Comparison of ENCODE assay signal across 10 mouse cellular contexts in the genomic region with DNA sequence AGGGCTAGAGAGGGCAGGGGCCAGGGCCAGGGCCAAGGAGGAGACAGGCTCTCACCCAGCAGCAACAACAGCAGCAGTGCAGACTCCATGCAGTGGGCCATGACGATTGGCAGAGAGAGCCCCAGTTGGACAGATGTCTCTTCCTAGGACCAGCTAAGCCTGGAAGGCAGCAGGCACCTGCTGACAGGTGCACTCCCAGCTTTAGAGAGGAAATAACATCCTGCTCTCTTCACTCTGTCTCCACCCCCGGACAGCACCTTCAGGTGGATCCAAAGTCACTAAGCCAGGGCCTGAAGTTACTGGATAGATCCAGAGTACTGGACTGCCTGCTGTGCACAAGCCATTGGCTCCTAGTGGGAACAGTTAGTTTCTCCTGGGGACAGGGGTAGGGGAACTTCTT. TPM values are rescaled to one million over a fixed set of nuclear protein-coding genes. Genes with fewer than 3 reads are reported as not detected.
DNase-seq lines count a peak whose midpoint lies in the region; ATAC-seq and TF ChIP-seq lines count a peak whose summit lies in the region.
"Had no signal": no experiment of that assay in that cellular context is flagged by ENCODE, and none has a peak within 500 bp of the region (broad histone marks: within the 10 kb centered on the region; RNA-seq: fewer than 3 reads in every experiment).

Gene Gfra4, minus strand, starts transcription at position 101 of the 400 bp plus-strand sequence.

- H3K4me1 ChIP-seq in kidney, postnatal 0 days (replicated peaks; ENCODE audit: insufficient read depth, low read length) = peaks cover 8% of the 10 kb centered on the region
- no peaks in the 10 kb centered on the region for H3K4me1 ChIP-seq in embryonic facial prominence, embryonic 11.5 days (ENCODE audit: control insufficient read depth, insufficient read depth, low read length)
- H3K4me1 ChIP-seq in limb, embryonic 14.5 days (ENCODE audit: control insufficient read depth, insufficient read depth, low read length) = peaks cover 24% of the 10 kb centered on the region

- H3K4me3 ChIP-seq in kidney, postnatal 0 days (replicated peaks; ENCODE audit: low read depth, low read length) = no peak within 1 kb of the TSS
- H3K4me3 ChIP-seq in embryonic facial prominence, embryonic 11.5 days (ENCODE audit: low read depth, low read length) = no peak within 1 kb of the TSS
- peak within 1 kb of the TSS; percentile 63 for H3K4me3 ChIP-seq in limb, embryonic 14.5 days (replicated peaks; ENCODE audit: low read length)

- H3K27ac ChIP-seq in kidney, postnatal 0 days = no peak within 1 kb of the TSS; the same call in 1 of the 2 replicates
- no peak within 1 kb of the TSS for H3K27ac ChIP-seq in embryonic facial prominence, embryonic 11.5 days (replicated peaks; ENCODE audit: low read depth, low read length)
- H3K27ac ChIP-seq in limb, embryonic 14.5 days (replicated peaks; ENCODE audit: low read depth, low read length) = no peak within 1 kb of the TSS

- H3K4me2 ChIP-seq in kidney, postnatal 0 days (ENCODE audit: low read length) = peak within 1 kb of the TSS; percentile 96; the same call in 1 of the 2 replicates
- no peak within 1 kb of the TSS for H3K4me2 ChIP-seq in embryonic facial prominence, embryonic 11.5 days (ENCODE audit: low read depth, low read length)
- peak within 1 kb of the TSS; percentile 98 for H3K4me2 ChIP-seq in limb, embryonic 14.5 days (replicated peaks; ENCODE audit: low read depth, low read length, severe bottlenecking)

- TF ChIP-seq CTCF in kidney, postnatal 0 days (IDR thresholded peaks at IDR 0.05; ENCODE audit: low read depth) = no peak

- H3K36me3 ChIP-seq in kidney, postnatal 0 days (ENCODE audit: insufficient read depth, low read length) = no peaks in the 10 kb centered on the region
- no peaks in the 10 kb centered on the region for H3K36me3 ChIP-seq in embryonic facial prominence, embryonic 11.5 days (replicated peaks; ENCODE audit: control insufficient read depth, insufficient read depth, low read depth, low read length)
- no peaks in the 10 kb centered on the region for H3K36me3 ChIP-seq in limb, embryonic 14.5 days (ENCODE audit: control insufficient read depth, insufficient read depth, low read length)

- no peak for TF ChIP-seq POLR2A in limb, embryonic 14.5 days (IDR thresholded peaks at IDR 0.05; ENCODE audit: borderline replicate concordance, extremely low read depth, insufficient read depth, insufficient read length)

- no peak for DNase-seq in kidney, postnatal 0 days (ENCODE audit: low spot score)
- no peak for DNase-seq in kidney, adult 18-20 months
- no peak for DNase-seq in embryonic facial prominence, embryonic 11.5 days (ENCODE audit: low spot score)
- DNase-seq in gonadal fat pad, adult 2 months (ENCODE audit: low read depth) = no peak
- DNase-seq in limb, embryonic 14.5 days (ENCODE audit: low spot score) = no peak
- no peak for DNase-seq in gastrocnemius, postnatal 36 days
- no peak for DNase-seq in cerebellum, adult 9-10 months
- DNase-seq in cerebellum, adult 18-20 months = no peak
- DNase-seq: kidney, postnatal 25 days had no signal

- peaks cover 11% of the 10 kb centered on the region; the same call in 1 of the 2 replicates for H3K27me3 ChIP-seq in kidney, postnatal 0 days (ENCODE audit: insufficient read depth, low read length)
- H3K27me3 ChIP-seq in embryonic facial prominence, embryonic 11.5 days (ENCODE audit: control insufficient read depth, insufficient read depth, low read length) = peaks cover 32% of the 10 kb centered on the region
- peaks cover 27% of the 10 kb centered on the region for H3K27me3 ChIP-seq in limb, embryonic 14.5 days (ENCODE audit: control insufficient read depth, insufficient read depth, low read length)

- whole genome bisulfite sequencing in kidney, postnatal 0 days = 76% methylated on average over 2 of the region's 2 CpGs
- whole genome bisulfite sequencing in embryonic facial prominence, embryonic 11.5 days = 56% methylated on average over 2 of the region's 2 CpGs
- 78% methylated on average over 2 of the region's 2 CpGs for WGBS in limb, embryonic 14.5 days

- no peaks in the 10 kb centered on the region for H3K9me3 ChIP-seq in kidney, postnatal 0 days (replicated peaks; ENCODE audit: low read length)
- no peaks in the 10 kb centered on the region for H3K9me3 ChIP-seq in embryonic facial prominence, embryonic 11.5 days (replicated peaks; ENCODE audit: control insufficient read depth, low read length)
- H3K9me3 ChIP-seq in limb, embryonic 14.5 days (ENCODE audit: control insufficient read depth, low read length) = no peaks in the 10 kb centered on the region
- H3K9me3 ChIP-seq: megakaryocyte, embryonic 14.5 days had no signal

- no peak for ATAC-seq in kidney, postnatal 0 days (replicated peaks; ENCODE audit: low FRiP score, low read depth)
- no peak for ATAC-seq in embryonic facial prominence, embryonic 11.5 days (replicated peaks; ENCODE audit: insufficient number of reproducible peaks, low FRiP score, low TSS enrichment, low read depth)
- no peak for ATAC-seq in limb, embryonic 14.5 days (ENCODE audit: low FRiP score, low read depth)

- intact Hi-C loops in gastrocnemius, postnatal 36 days (cut with DNase I) = no loop called here

- no peak within 1 kb of the TSS for H3K9ac ChIP-seq in kidney, postnatal 0 days (ENCODE audit: low read depth, low read length)
- no peak within 1 kb of the TSS for H3K9ac ChIP-seq in embryonic facial prominence, embryonic 11.5 days (replicated peaks; ENCODE audit: low read length)
- H3K9ac ChIP-seq in limb, embryonic 14.5 days (ENCODE audit: low read depth, low read length, severe bottlenecking) = no peak within 1 kb of the TSS

RNA-seq across cellular contexts. Expression of gene Gfra4, which starts in this region (rescaled TPM):
- polyA plus RNA-seq in kidney, postnatal 0 days (2015; fragmentation: Nextera tagmentation; extraction: Ambion mirVana) = 14.2 and 14.5 TPM in 2 replicates
- polyA plus RNA-seq in embryonic facial prominence, embryonic 11.5 days (2014; fragmentation: Nextera tagmentation; extraction: Ambion mirVana) = 13.3 and 15.3 TPM in 2 replicates
- polyA plus RNA-seq in gonadal fat pad, adult 2 months (2012; rRNA removed) = 30.3 and 35.7 TPM in 2 replicates
- 56.1 and 72.8 TPM in 2 replicates for polyA plus RNA-seq in limb, embryonic 14.5 days (2012; rRNA removed)
- 33.3 and 38.6 TPM in 2 replicates for polyA plus RNA-seq in limb, embryonic 14.5 days (2014; fragmentation: Nextera tagmentation; extraction: Ambion mirVana)
- 1 to 10 TPM; 1.7 to 1.8 TPM for total RNA-seq in gastrocnemius, postnatal 36 days (2021)
